Mouse (Mus musculus) ZHBTc4 (cell line): ENCODE results near the gene Fam240b.

Source experiments
- DNase-seq: peaks from one replicate; pipeline ENCODE4 v3.0.0-alpha.2; 2011; ENCODE audit warnings: low read depth, low spot score

Gene Fam240b

GRCm38 (mm10) chr13:64497692-64498091 is at the start of gene Fam240b:
Gene Fam240b, minus strand, starts transcription at chr13:64497792.
- DNase-seq, result no peak

- DNase-seq, result no peak
These were observed 32.5 kb upstream of the Fam240b start for GRCm38 (mm10) chr13:64530139-64530538.

GRCm38 (mm10) chr13:64526515-64527285 is 29.1 kb upstream of the Fam240b start:
- no peak for DNase-seq

GRCm38 (mm10) chr13:64514247-64514646 is 16.7 kb upstream of the Fam240b start:
- no peak for DNase-seq

- DNase-seq, result no peak
These were observed 14.0 kb upstream of the Fam240b start for GRCm38 (mm10) chr13:64511616-64512015.

- no peak for DNase-seq
These were observed 9.8 kb upstream of the Fam240b start for GRCm38 (mm10) chr13:64507361-64507760.

GRCm38 (mm10) chr13:64502833-64503232 is 5.2 kb upstream of the Fam240b start:
- DNase-seq, result no peak

- DNase-seq, result no peak
These were observed 4.0 kb downstream of the Fam240b start for GRCm38 (mm10) chr13:64493586-64493985.

- DNase-seq, result no peak
These were observed 7.7 kb downstream of the Fam240b start for GRCm38 (mm10) chr13:64489886-64490285.

GRCm38 (mm10) chr13:64479960-64480359 is 17.6 kb downstream of the Fam240b start:
- DNase-seq, result no peak

GRCm38 (mm10) chr13:64477968-64478367 is 19.6 kb downstream of the Fam240b start:
- DNase-seq, result no peak

GRCm38 (mm10) chr13:64467886-64468285 is 29.7 kb downstream of the Fam240b start:
- DNase-seq, result no peak

- no peak for DNase-seq
These were observed 32.4 kb downstream of the Fam240b start for GRCm38 (mm10) chr13:64465166-64465565.

GRCm38 (mm10) chr13:64462581-64462980 is 35.0 kb downstream of the Fam240b start:
- DNase-seq, result no peak

GRCm38 (mm10) chr13:64458181-64458580 is 39.4 kb downstream of the Fam240b start:
- peak; percentile 34 for DNase-seq

GRCm38 (mm10) chr13:64457225-64457978 is 40.2 kb downstream of the Fam240b start:
- DNase-seq, result peak; percentile 46

- no peak for DNase-seq
These were observed 47.4 kb downstream of the Fam240b start for GRCm38 (mm10) chr13:64450001-64450794.

- no peak for DNase-seq
These were observed 48.9 kb downstream of the Fam240b start for GRCm38 (mm10) chr13:64448729-64449128.

GRCm38 (mm10) chr13:64447947-64448346 is 49.6 kb downstream of the Fam240b start:
- DNase-seq, result peak; percentile 73

GRCm38 (mm10) chr13:64445254-64445920 is 52.2 kb downstream of the Fam240b start:
- DNase-seq, result no peak

GRCm38 (mm10) chr13:64443263-64443894 is 54.2 kb downstream of the Fam240b start:
- DNase-seq, result peak; percentile 87
